Mouse (Mus musculus) liver, embryonic 14.5 days (tissue): ENCODE measurements around the gene Jam3. TPM values are rescaled to one million over a fixed set of nuclear protein-coding genes. Genes with fewer than 3 reads are reported as not detected.
"Not testable (repeated sequence)": the region's sequence is repeated elsewhere in the genome, so short reads cannot be mapped to it uniquely, and the experiment has no call there.

Source experiments
- ATAC-seq: fragments of 200-750 bp; cut with Nextera tagmentation; 2 replicates; pipeline ENCODE4 v1.8.0; 2017; ENCODE audit warnings: moderate number of reproducible peaks, mild to moderate bottlenecking, moderate library complexity; ENCODE audit not compliant: insufficient read depth
- DNase-seq, 3 experiments: peaks; one replicate each; pipeline ENCODE4 v3.0.0-alpha.2; 2012 to 2013; ENCODE audit warnings: low read depth in 3 of 3, low spot score in 3 of 3
- H3K27ac ChIP-seq: fragments of 300-500 bp; sonication (generic); 2 replicates; pipeline ENCODE4 v1.5.1; 2014; ENCODE audit warnings: moderate library complexity, mild to moderate bottlenecking, control low read depth, inconsistent platforms
- H3K27me3 ChIP-seq: fragments of 300-500 bp; sonication (generic); 2 replicates; pipeline ENCODE4 v1.6.1; 2014; ENCODE audit warnings: mild to moderate bottlenecking, low read length, moderate library complexity; ENCODE audit not compliant: control insufficient read depth, insufficient read depth
- H3K36me3 ChIP-seq: fragments of 300-500 bp; sonication (generic); replicated peaks from 2 replicates; pipeline ENCODE4 v1.6.1; 2014; ENCODE audit warnings: low read depth; ENCODE audit not compliant: control insufficient read depth, insufficient read depth
- H3K4me1 ChIP-seq, 2 experiments: fragments of 200-500 bp in 1 of 2; fragments of 300-500 bp in 1 of 2; sonication (generic) in 1 of 2; replicated peaks; 2 replicates each; pipeline ENCODE4 v1.6.1; 2012 to 2014; ENCODE audit warnings: antibody characterized with exemption in 1 of 2, inconsistent platforms in 1 of 2, low read length in 1 of 2; ENCODE audit not compliant: control insufficient read depth in 2 of 2, insufficient read depth in 2 of 2
- H3K4me2 ChIP-seq: fragments of 300-500 bp; sonication (generic); 2 replicates; pipeline ENCODE4 v1.6.1; 2014; ENCODE audit warnings: low read depth, mild to moderate bottlenecking, control low read depth, moderate library complexity
- H3K4me3 ChIP-seq, 2 experiments: fragments of 200-500 bp in 1 of 2; fragments of 300-500 bp in 1 of 2; sonication (generic) in 1 of 2; 2 replicates each; pipeline ENCODE4 v1.5.1; 2012 to 2014; ENCODE audit warnings: low read depth in 2 of 2, low read length in 2 of 2, mild to moderate bottlenecking in 2 of 2, control low read depth in 1 of 2, inconsistent platforms in 1 of 2, moderate library complexity in 1 of 2; ENCODE audit not compliant: insufficient read depth in 1 of 2
- H3K9ac ChIP-seq: fragments of 300-500 bp; sonication (generic); replicated peaks from 2 replicates; pipeline ENCODE4 v1.6.1; 2014; ENCODE audit warnings: mild to moderate bottlenecking, control low read depth, moderate library complexity
- H3K9me3 ChIP-seq: fragments of 300-500 bp; sonication (generic); 2 replicates; pipeline ENCODE4 v1.6.1; 2016; ENCODE audit warnings: low read length, mixed read lengths; ENCODE audit not compliant: control insufficient read depth
- CTCF ChIP-seq: IDR thresholded peaks from 2 replicates; pipeline ENCODE4 v1.5.1; 2016; ENCODE audit warnings: antibody characterized with exemption, low read depth, control low read depth
- EP300 ChIP-seq: IDR thresholded peaks from 2 replicates; pipeline ENCODE4 v1.6.1; 2016; ENCODE audit warnings: antibody characterized with exemption, low read depth
- WGBS: fragments of 180-500 bp; shearing (Covaris S2); extraction: QIAGEN DNeasy Blood & Tissue Kit; methylation state at CpG from one replicate; pipeline ENCODE4 v1.1.7; 2014; ENCODE audit not compliant: insufficient replicate concordance; 5-methylcytosine and 5-hydroxymethylcytosine counted together
- polyA plus RNA-seq, 2 experiments: library from polyadenylated mRNA; depleted of rRNA in 1 of 2; stranded (reverse) in 1 of 2; unstranded in 1 of 2; fragments of >200 nt; fragmentation: Nextera tagmentation in 1 of 2; extraction: Ambion mirVana in 1 of 2; gene quantifications; 2 replicates each; pipeline versions ENCODE4 v1.2.1 to v1.2.3; 2012 to 2014

Jam3 gene
- polyA plus RNA-seq, 2 experiments, result 1.7 to 2.3 TPM

GRCm38 (mm10) chr9:27170726-27171125 lies 15.5 kb upstream of the Jam3 start:
- no peak for TF ChIP-seq EP300
- TF ChIP-seq CTCF, result no peak
- Histone ChIP-seq H3K9ac (no peak overlapping the region), H3K27me3 (no peaks in the 10 kb centered on the region), H3K4me3 (no peak overlapping the region), H3K27ac (no peak overlapping the region), H3K36me3 (no peaks in the 10 kb centered on the region), H3K4me2 (no peak overlapping the region), H3K9me3 (no peaks in the 10 kb centered on the region), H3K4me1 (no peaks in the 10 kb centered on the region)
- ATAC-seq (no peak), DNase-seq (no peak)
- 54% methylated on average over 3 of the region's 3 CpGs for WGBS

- Histone ChIP-seq H3K27me3 (no peaks in the 10 kb centered on the region), H3K9me3 (no peaks in the 10 kb centered on the region), H3K4me2 (no peak overlapping the region), H3K9ac (no peak overlapping the region), H3K27ac (no peak overlapping the region), H3K4me3 (no peak overlapping the region), H3K36me3 (no peaks in the 10 kb centered on the region), H3K4me1 (no peaks in the 10 kb centered on the region)
- DNase-seq (no peak), ATAC-seq (no peak)
- TF ChIP-seq EP300 (no peak), CTCF (no peak)
- 74% methylated on average over 1 of the region's 1 CpGs for WGBS
Observed at GRCm38 (mm10) chr9:27166981-27167380, 11.8 kb upstream of the Jam3 start.

- WGBS, result 60% methylated on average over 3 of the region's 3 CpGs
Observed at GRCm38 (mm10) chr9:27165596-27165995, 10.4 kb upstream of the Jam3 start.

GRCm38 (mm10) chr9:27164957-27165356 lies 9.7 kb upstream of the Jam3 start:
- WGBS, result 41% methylated on average over 2 of the region's 2 CpGs
- Histone ChIP-seq H3K4me1 (no peaks in the 10 kb centered on the region), H3K36me3 (no peaks in the 10 kb centered on the region), H3K4me3 (no peak overlapping the region), H3K4me2 (no peak overlapping the region), H3K9ac (no peak overlapping the region), H3K9me3 (no peaks in the 10 kb centered on the region), H3K27me3 (no peaks in the 10 kb centered on the region), H3K27ac (no peak overlapping the region)
- TF ChIP-seq CTCF (no peak), EP300 (no peak)
- DNase-seq (no peak), ATAC-seq (no peak)

More at GRCm38 (mm10) chr9:27165596-27165995, 10.4 kb upstream of the Jam3 start:
- Histone ChIP-seq H3K4me2 (no peak overlapping the region), H3K9me3 (no peaks in the 10 kb centered on the region), H3K36me3 (no peaks in the 10 kb centered on the region), H3K27ac (no peak overlapping the region), H3K27me3 (no peaks in the 10 kb centered on the region), H3K4me3 (no peak overlapping the region), H3K4me1 (no peaks in the 10 kb centered on the region), H3K9ac (no peak overlapping the region)
- TF ChIP-seq CTCF (no peak), EP300 (no peak)
- DNase-seq, result no peak
- no peak for ATAC-seq

GRCm38 (mm10) chr9:27163661-27164060 lies 8.4 kb upstream of the Jam3 start:
- not testable (repeated sequence) for H3K27ac ChIP-seq, H3K36me3 ChIP-seq, H3K9me3 ChIP-seq, H3K27me3 ChIP-seq, H3K9ac ChIP-seq, H3K4me2 ChIP-seq, ATAC-seq, H3K4me1 ChIP-seq, DNase-seq, H3K4me3 ChIP-seq
- WGBS, result 60% methylated on average over 5 of the region's 5 CpGs
